Mouse (Mus musculus) lung, postnatal 36 days (tissue): ENCODE results near the gene Clhc1.
A peak's percentile ranks its signal among the peaks of the same experiment; 100 is the strongest.
"Not testable (repeated sequence)": the region's sequence is repeated elsewhere in the genome, so short reads cannot be mapped to it uniquely, and the experiment has no call there.

Experiments
- DNase-seq: peaks from one replicate; pipeline ENCODE4 v3.0.0; 2022; ENCODE audit warnings: mixed read lengths

Gene Clhc1

DNA sequence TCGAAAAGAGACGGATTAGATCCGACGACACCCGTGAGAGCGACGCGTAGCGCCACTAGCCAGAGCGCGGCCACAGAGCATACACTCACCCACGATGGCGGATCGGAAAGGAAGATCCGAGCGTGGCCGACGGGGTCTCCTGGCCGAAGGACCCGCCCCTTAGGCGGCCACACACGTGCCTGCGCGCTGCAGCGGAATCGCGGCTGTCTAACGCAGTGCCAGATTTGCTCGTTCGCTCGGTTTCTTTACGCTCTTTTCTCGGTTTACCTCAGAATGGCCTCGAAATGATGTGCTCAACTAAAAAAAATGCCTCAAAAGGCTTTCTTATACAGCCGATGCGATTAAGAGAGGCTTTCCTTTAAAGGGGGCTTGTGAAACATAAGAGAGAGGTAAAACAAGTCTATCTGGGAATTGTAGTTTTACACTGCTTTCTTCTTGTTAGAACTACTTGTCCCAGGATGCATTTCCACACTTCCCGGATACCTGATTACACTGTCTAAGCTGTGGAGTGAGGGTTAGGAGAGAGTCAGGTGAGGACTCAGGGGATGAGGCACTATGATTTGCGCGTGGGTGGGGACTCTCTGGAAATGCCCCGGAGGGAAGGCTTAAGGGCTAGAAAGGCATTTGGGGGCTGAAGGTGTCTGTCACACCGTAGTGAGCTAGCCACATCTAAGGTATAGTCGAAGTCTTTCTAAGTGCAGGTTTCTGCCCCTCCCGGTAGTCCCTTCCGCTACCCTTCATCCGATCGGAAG, at the start of gene Clhc1, which contains the start of gene Rps27a:
Gene Clhc1 (plus strand): TSS at position 199 of the 752 bp plus-strand sequence.
Gene Rps27a (minus strand): TSS at position 358 of the 752 bp plus-strand sequence.
- DNase-seq = peak; percentile 94

DNA sequence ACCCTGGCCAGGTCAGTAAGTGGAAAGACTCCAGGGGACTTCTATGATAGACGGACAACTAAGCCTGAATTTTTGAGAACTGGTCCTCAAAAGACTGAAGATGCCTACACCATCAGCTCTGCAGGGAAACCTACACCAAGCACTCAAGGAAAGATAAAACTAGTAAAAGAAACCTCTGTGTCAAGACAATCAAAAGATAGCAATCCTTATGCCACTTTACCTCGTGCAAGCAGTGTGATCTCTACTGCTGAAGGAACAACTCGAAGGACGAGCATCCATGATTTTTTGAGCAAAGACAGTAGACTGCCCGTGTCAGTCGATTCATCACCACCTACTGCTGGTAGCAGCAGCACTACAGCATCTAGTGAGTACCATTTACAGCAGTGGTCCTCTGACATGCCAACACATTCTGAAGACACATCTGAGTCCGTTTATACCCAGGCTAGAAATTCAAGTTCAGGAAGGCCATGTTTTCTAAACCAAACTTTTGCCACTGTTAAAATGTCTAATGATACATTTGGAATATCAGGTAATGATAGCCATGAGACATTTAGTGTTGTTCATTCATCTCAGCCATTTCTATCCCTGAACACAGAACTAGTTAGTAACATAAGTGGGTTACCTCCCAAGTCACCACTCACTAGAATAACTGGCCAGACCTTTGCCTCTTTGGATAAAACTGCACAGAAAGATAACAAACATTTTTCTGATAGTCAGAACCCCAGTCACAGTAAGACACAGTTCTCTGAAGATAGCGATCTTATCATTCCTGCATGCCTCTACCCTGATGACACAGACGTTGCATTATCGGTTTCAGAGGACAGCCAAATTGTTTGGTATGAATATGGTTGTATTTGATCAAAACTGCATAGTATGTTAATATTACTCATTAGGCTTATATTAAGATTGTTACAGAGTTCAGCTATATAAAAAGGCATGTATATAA, 43.5 kb upstream of the Clhc1 start:
- DNase-seq = no peak

DNA sequence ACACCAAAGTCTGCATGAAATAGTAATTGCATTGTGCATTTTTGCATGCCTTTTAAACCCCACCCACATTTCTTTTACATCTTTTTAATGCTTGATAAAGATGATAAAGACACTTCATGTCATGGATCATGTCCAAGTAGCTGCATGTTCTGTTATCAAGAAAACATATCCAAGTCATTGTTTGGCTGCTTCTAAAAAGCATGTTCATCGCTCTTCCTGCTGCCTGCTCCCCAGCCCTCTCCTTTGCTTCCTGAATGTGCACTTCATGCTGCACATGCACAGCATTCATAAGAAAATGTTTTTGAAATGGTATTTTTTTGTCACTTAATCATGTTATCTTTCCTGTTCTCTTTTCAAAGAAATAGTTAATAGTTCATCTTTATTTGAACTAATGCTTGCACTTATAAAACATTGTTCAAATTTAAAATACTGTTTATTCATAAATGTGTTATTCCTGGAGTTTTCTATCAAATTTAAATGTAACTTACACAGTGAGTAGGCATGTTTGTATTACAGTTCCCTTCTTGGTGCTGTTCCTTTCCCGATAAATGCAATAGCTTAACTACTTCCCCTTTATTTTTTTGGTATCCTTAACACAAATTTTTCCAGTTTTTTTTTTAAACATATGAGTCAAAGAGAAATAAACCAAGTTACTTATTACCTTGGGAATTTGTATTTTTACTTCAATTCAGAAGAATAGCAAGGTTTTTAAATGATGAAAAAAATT, 42.7 kb upstream of the Clhc1 start:
- DNase-seq = no peak

DNA sequence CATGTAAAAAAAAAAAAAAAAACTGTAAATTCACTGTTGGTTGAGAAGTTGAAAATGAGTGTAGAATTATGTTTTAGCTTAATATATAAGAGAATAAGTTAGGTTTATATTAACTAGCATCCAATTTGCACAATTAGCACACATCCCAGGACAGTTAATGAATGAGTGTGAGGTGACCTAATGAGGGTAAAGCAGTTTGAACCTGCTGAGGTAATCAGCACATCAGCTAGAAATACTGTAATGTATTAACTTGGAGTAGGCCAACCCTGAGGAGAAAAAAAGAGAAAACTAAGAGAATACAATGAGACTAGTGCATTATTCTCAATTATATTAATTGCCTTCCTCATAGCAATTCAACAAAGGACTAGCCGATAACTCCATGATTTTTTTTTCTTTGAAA, 38.3 kb upstream of the Clhc1 start:
- no peak for DNase-seq

GRCm38 (mm10) chr11:29512818-29513535, 34.8 kb upstream of the Clhc1 start:
- no peak for DNase-seq

DNA sequence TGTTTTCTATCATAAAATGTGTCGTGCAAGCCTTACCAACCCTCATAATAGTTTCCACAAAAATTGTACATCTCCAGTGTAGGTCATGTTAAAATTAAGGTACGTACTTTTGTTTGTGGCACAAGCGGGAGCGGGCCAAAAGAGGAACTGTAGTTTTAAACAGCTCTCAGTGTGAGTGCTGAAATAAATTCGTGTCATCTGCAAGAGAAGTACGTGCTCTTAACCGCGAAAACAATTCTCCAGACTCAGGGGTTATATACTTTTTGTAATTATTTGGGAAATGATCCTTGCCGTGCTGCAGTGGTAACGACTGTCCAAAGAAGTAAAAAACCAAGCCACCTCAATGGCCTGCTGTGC, 33.4 kb upstream of the Clhc1 start:
- DNase-seq = peak; percentile 3

DNA sequence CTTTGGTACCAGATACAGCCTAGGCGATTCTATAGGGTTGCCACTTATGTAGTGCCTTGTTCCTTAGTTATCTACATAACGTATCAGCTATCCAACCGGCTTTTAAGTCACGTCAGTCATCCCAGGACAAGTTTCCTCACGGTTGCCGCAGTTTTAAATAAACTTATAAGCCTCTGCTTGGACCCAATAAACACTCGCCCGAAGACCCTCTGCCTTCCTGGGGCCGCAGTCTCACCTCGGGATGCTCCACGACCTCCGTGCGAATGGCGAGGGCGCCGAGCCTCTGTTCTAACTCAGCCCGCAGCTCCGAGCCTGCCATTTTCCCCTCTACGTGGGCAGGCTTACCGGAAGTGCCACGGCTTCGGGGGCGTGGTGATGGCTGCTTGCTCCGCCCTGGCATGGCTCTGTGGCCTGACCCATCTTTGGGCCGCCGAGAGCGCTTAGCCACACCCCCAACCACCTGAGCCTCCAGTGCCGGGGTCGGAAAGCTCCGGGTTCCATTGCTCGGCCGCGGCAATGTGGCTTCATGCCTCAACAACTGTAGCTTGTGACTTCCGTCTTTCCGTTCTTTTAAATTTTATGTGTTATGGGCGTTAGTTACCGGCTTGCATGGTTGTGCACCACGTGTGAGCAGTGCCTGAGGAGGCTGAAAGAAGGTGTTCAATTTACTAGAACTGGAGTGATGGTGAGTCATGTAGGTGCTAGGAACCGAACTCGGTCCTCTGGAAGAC, 32.9 kb upstream of the Clhc1 start, which contains the start of gene Prorsd1:
Gene Prorsd1 (minus strand): TSS at position 352 of the 731 bp plus-strand sequence.
- peak; percentile 96 for DNase-seq

DNA sequence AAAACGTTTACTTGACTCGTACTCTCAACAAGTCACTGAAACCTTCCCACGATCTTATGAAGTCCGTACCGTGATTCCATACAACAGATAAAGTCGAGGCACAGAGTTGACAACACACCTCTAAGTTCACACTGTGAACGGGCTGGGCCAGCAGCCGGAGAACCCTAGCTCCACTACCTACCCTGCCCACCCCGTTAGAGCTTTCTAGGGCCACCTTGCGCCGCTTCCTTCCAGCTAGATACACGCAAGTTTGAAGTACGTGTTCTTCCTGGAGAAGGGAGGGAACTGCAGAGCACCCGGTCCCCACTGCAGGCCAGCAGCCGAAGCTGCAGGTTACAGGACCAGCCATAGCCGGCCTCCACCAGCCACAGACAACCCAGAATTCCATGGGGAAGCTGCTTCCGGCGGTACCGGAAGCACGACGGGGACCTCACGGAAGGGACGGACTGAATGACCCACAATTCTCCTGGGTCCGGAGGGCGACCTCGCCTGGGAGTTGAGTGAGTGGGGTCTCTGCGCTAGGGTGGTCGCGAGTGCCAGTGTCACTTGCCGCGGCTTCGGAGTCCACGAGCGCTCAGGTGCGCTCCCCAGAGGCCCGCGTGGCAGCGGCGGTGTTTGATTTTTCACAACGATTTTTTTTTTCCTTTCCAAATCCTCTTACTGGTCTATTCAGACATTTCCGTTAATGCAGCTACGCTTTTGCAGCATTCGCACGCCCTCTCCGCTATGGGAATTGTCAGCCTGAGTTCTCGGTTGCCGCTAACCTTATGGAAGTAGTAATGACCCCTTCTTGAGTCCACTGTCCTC, 21.6 kb upstream of the Clhc1 start, which contains the start of gene Mtif2:
Gene Mtif2 (plus strand): TSS at position 421 of the 807 bp plus-strand sequence.
- DNase-seq = peak; percentile 76

GRCm38 (mm10) chr11:29538201-29538600, 9.5 kb upstream of the Clhc1 start:
- DNase-seq = no peak

DNA sequence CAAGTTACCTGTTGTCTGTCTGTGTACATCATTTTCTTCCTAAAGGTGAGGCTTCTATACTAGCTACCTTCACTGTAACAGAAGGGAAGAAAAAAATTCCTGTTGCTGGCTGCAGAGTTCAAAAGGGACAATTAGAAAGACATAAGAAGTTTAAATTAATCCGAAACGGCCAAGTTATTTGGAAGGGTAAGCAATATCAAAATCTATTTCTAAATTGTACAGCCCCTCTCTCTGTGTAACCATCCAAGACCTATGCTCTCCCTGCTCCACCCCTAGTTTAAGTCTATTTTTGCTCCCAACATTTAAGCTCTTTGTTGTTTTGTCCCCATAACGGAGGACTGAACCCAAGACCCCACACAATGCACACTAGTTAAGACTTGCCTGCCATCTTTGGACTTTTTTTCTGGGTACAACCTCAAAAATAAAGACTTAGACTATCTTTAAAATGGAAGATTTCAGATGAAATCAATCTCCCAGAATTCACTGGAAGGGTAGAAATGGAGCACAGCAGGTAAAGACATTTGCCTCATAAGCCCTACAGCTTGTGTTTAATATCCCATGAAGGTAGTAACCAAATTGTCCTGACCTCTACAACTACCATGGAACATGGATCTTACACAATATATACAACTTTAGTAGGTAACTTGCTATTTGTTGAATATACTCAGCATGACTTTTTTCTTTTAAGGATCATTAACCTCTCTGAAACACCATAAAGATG, 3.4 kb upstream of the Clhc1 start:
- DNase-seq = no peak

DNA sequence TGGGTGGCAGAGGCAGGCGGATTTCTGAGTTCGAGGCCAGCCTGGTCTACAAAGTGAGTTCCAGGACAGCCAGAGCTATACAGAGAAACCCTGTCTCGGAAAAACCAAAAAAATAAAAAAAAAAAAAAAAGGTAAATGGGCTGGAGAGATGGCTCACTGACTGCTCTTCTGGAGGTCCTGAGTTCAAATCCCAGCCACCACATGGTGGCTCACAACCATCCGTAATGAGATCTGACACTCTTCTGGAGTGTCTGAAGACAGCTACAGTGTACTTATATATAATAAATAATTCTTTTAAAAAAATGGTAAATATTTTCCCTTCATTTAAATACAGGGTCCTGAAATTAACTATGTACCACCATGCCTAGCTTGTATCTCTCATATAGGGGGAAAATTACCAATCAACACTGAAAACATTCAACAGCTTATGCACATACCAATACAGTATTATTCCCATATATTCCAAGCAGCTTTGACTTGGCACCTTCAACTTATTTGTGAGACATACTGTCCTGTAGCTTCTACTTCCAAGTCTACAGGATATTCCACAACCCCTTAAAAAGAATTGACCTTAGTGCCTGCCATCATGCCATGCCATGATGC, 2.5 kb upstream of the Clhc1 start:
- DNase-seq = not testable (repeated sequence)

DNA sequence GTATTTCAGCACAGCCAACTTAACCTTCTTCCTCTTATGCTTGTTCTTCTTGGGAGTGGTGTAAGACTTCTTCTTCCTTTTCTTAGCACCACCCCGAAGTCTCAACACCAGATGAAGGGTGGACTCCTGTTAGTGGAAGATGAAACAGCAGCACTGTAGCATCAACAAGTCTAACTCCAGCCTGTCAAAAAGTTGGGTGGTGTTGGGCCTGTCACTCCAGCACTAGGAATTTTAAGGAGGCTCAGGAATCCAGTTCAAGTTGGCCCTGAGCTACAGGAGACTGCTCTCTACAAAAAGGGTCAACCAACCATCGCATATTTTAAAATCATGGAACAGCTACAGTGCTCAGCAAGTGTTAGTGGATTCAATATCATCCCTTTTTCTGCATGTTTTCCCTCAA, 1.5 kb upstream of the Clhc1 start:
- DNase-seq = not testable (repeated sequence)

- no peak for DNase-seq
Measured at GRCm38 (mm10) chr11:29546762-29547161, 988 bp upstream of the Clhc1 start.

DNA sequence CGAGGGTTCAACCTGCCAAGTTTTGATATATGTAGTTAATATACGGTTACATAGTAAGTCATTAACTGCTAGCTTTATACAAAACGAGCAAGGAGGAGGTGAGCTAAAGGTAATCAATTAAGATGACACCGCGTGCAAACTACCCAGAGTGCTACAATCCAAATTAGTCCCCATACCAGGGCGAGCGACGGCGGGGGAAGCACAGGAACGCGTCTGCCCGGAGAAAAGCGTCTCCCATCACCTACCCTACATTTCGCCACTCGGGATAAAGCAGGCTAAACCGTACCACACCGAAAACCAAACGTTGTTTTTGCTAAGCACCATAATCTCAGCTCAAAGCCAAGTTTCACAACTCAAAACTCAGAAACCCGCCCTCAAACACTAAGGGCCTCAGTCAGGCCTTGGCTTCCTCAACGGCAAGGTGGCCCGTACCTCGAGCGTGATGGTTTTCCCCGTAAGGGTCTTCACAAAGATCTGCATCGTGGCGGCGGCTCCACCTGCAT, 450 bp upstream of the Clhc1 start:
- DNase-seq = no peak

DNA sequence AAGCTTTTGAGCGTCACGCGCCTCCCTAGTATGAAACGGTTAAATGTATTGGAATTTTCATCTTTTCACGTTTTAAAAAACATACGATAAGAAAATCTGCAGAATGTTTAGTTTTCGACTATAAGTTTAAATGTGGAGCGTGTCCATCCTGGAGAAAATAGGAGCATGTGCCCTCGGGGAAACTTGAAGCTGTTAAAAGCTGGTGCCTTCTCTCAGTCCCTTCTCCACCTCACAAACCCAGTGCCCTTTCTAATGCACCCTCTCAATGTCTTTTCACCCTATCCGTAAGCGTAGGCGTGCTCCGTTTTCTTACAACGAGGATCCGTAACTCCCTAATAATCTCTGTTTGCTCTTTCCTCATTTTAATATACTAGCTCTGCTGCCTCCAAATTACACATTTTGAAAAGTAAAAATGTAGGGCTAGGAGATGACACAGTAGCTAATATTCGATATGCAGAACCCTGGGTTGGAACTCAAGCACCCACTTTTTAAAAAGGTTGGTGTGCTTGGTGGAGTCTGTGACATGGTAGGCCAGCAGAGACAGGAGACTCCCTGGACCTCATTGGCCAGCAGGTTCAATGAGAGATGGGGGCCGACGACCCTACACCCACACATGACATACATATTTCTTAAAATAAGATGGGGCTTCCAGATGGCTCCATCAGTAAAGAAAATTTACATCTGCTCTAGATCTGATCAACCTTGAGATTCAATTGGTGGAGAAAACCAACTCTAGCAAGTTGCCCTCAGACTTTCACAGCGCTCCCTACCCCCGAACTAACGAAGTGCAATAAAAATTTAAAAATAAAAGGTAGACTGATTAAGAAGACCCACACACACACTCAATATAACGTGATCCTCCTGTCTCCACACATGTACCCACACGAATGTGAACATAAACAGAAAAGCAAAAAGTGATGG, 1.0 kb downstream of the Clhc1 start:
- no peak for DNase-seq

GRCm38 (mm10) chr11:29549425-29549778, 1.7 kb downstream of the Clhc1 start:
- DNase-seq = peak; percentile 19

DNA sequence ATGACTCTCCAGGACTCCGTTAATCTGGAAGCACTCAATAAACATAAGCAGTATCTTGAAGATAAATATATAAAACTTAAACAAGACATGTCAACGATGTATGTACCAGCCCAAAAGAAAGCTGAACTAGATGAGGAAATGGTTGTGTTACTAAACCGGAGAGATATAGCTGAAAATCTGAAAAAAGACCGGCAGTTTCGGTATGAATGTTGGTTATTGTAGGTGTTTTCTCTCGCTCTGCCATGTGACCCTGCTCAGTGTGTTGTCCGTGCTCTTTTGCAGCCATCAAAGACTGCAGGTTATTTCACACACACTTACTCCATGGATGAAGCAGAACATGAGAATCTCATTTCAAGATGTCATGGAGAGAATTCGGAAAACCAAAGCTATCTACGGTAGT, 12.7 kb downstream of the Clhc1 start:
- no peak for DNase-seq

GRCm38 (mm10) chr11:29560990-29561389, 13.2 kb downstream of the Clhc1 start:
- no peak for DNase-seq
